In the genomic region with DNA sequence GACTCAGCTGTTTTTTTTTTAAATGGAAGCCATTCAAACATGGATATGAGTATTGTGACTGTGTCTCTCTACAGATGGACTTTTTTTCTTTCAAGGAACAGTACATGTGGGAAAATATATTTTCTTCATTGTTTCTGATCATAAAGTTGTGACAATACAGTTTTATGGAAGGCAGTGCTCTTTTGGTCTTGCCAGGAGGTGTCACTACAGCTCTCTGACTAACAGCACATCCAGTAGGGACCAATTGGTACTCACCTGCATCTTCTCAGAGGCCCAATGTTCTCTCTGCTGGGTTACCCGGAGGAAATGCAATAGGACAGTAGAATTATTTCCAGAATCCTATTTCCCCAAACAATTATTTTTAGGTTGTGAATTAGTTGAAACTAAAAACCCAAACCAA, we compare ENCODE assay signal across 20 mouse cellular contexts. TPM values are rescaled to one million over a fixed set of nuclear protein-coding genes. Genes with fewer than 3 reads are reported as not detected.
DNase-seq lines count a peak whose midpoint lies in the region; ATAC-seq and TF ChIP-seq lines count a peak whose summit lies in the region.
"Had no signal": no experiment of that assay in that cellular context is flagged by ENCODE, and none has a peak within 500 bp of the region (broad histone marks: within the 10 kb centered on the region; RNA-seq: fewer than 3 reads in every experiment).

No protein-coding gene starts in this region.

- H3K9ac ChIP-seq in forebrain, postnatal 0 days: no peak overlapping the region
- H3K9ac ChIP-seq in forebrain, embryonic 15.5 days (replicated peaks): no peak overlapping the region
- H3K9ac ChIP-seq in stomach, postnatal 0 days (ENCODE audit: low read length): no peak overlapping the region
- H3K9ac ChIP-seq: embryonic facial prominence, embryonic 15.5 days; hindbrain, embryonic 12.5 days; kidney, embryonic 15.5 days had no signal

- ATAC-seq in forebrain, postnatal 0 days: no peak
- ATAC-seq in forebrain, embryonic 15.5 days (replicated peaks): no peak
- no peak for ATAC-seq in stomach, postnatal 0 days (ENCODE audit: low FRiP score, low TSS enrichment)

- H3K27ac ChIP-seq in forebrain, postnatal 0 days (ENCODE audit: low read depth, low read length): no peak overlapping the region
- no peak overlapping the region for H3K27ac ChIP-seq in forebrain, embryonic 15.5 days (replicated peaks)
- H3K27ac ChIP-seq in stomach, postnatal 0 days (replicated peaks): no peak overlapping the region
- H3K27ac ChIP-seq: embryonic facial prominence, embryonic 15.5 days; hindbrain, embryonic 12.5 days; kidney, embryonic 15.5 days had no signal

- no peak overlapping the region for H3K4me2 ChIP-seq in forebrain, postnatal 0 days (ENCODE audit: low read depth)
- no peak overlapping the region for H3K4me2 ChIP-seq in forebrain, embryonic 15.5 days (replicated peaks)
- H3K4me2 ChIP-seq in stomach, postnatal 0 days (replicated peaks; ENCODE audit: low read depth): no peak overlapping the region
- H3K4me2 ChIP-seq: embryonic facial prominence, embryonic 15.5 days; hindbrain, embryonic 12.5 days; kidney, embryonic 15.5 days had no signal

- H3K36me3 ChIP-seq in forebrain, postnatal 0 days (ENCODE audit: insufficient read depth): no peaks in the 10 kb centered on the region
- H3K36me3 ChIP-seq in forebrain, embryonic 15.5 days: no peaks in the 10 kb centered on the region
- H3K36me3 ChIP-seq in stomach, postnatal 0 days (ENCODE audit: control insufficient read depth, insufficient read depth, low read length): no peaks in the 10 kb centered on the region
- H3K36me3 ChIP-seq: embryonic facial prominence, embryonic 15.5 days; hindbrain, embryonic 12.5 days; kidney, embryonic 15.5 days had no signal

- DNase-seq in forebrain, postnatal 0 days: no peak
- DNase-seq in kidney, postnatal 10 days: peak; percentile 9
- no peak for DNase-seq in kidney, adult 9 months
- peak; percentile 16 for DNase-seq in retina, embryonic 14.5 days (ENCODE audit: low spot score)
- DNase-seq in retina, postnatal 1 day: no peak
- DNase-seq in stomach, postnatal 0 days (ENCODE audit: low spot score): no peak
- DNase-seq in MN1 (ENCODE audit: low spot score): no peak
- DNase-seq: adrenal gland, adult 8-10 months; cerebellum, adult 18-20 months; embryo, embryonic 11 days; gastrocnemius, postnatal 25 days; left cerebral cortex, postnatal 4 days; liver; thymus, postnatal 36 days had no signal

- 0 out of 2 replicates have a peak, but pooled peaks cover 16% of the 10 kb centered on the region for H3K4me1 ChIP-seq in forebrain, postnatal 0 days (ENCODE audit: insufficient read depth)
- peaks cover 21% of the 10 kb centered on the region for H3K4me1 ChIP-seq in forebrain, embryonic 15.5 days
- no peaks in the 10 kb centered on the region for H3K4me1 ChIP-seq in stomach, postnatal 0 days (replicated peaks; ENCODE audit: control insufficient read depth, insufficient read depth)
- H3K4me1 ChIP-seq: hindbrain, embryonic 12.5 days; kidney, embryonic 15.5 days had no signal

- H3K27me3 ChIP-seq in forebrain, postnatal 0 days (ENCODE audit: insufficient read depth, low read length): no peaks in the 10 kb centered on the region
- no peaks in the 10 kb centered on the region for H3K27me3 ChIP-seq in forebrain, embryonic 15.5 days
- no peaks in the 10 kb centered on the region for H3K27me3 ChIP-seq in stomach, postnatal 0 days (ENCODE audit: control insufficient read depth, insufficient read depth, low read length)
- H3K27me3 ChIP-seq: embryonic facial prominence, embryonic 15.5 days; hindbrain, embryonic 12.5 days; kidney, embryonic 15.5 days had no signal

- peak; percentile 57 for TF ChIP-seq CTCF in forebrain, postnatal 0 days (IDR thresholded peaks at IDR 0.05; ENCODE audit: low read depth)
- peak; percentile 58 for TF ChIP-seq CTCF in stomach, postnatal 0 days (IDR thresholded peaks at IDR 0.05; ENCODE audit: low read depth)

- 44% methylated on average over 1 of the region's 1 CpGs for WGBS in forebrain, postnatal 0 days
- WGBS in forebrain, embryonic 15.5 days: 59% methylated on average over 1 of the region's 1 CpGs
- WGBS in stomach, postnatal 0 days: 34% methylated on average over 1 of the region's 1 CpGs

- no peaks in the 10 kb centered on the region for H3K9me3 ChIP-seq in forebrain, postnatal 0 days (ENCODE audit: low read length)
- H3K9me3 ChIP-seq in forebrain, embryonic 15.5 days: no peaks in the 10 kb centered on the region
- no peaks in the 10 kb centered on the region for H3K9me3 ChIP-seq in stomach, postnatal 0 days (ENCODE audit: control insufficient read depth, low read length)
- H3K9me3 ChIP-seq: embryonic facial prominence, embryonic 15.5 days; hindbrain, embryonic 12.5 days; kidney, embryonic 15.5 days had no signal

- TF ChIP-seq EP300 in stomach, postnatal 0 days (optimal IDR thresholded peaks at IDR 0.05): no peak

- no peak overlapping the region for H3K4me3 ChIP-seq in forebrain, postnatal 0 days (ENCODE audit: low read depth, low read length)
- H3K4me3 ChIP-seq in forebrain, embryonic 15.5 days: no peak overlapping the region
- no peak overlapping the region for H3K4me3 ChIP-seq in stomach, postnatal 0 days (ENCODE audit: low read depth, low read length)
- H3K4me3 ChIP-seq: embryonic facial prominence, embryonic 15.5 days; hindbrain, embryonic 12.5 days; kidney, embryonic 15.5 days had no signal

RNA-seq across cellular contexts. Expression of a gene that starts 9.9 kb away (rescaled TPM):
- total RNA-seq in forebrain, postnatal 0 days (2014; rRNA removed): 41.9 and 65.1 TPM in 2 replicates
- 8.4 and 22.5 TPM in 2 replicates for polyA plus RNA-seq in forebrain, postnatal 0 days (2015; fragmentation: Nextera tagmentation; extraction: Ambion mirVana)
- polyA plus RNA-seq in forebrain, embryonic 15.5 days (2015; fragmentation: Nextera tagmentation; extraction: Ambion mirVana): 28.7 and 31.0 TPM in 2 replicates
- polyA plus RNA-seq in stomach, postnatal 0 days (2015; fragmentation: Nextera tagmentation; extraction: Ambion mirVana): 2.1 and 2.2 TPM in 2 replicates
- total RNA-seq: megakaryocyte-erythroid progenitor cell, adult 5-6 weeks; monocyte, adult 5-6 weeks had no signal

Comparison
In these comparisons a context has a peak if more than half of its experiments do, and no peak if none do; other contexts are left out.
1. DNase-seq: peak in kidney, postnatal 10 days (single experiment) and retina, embryonic 14.5 days (single experiment); none in forebrain, postnatal 0 days (single experiment), kidney, adult 9 months (single experiment), retina, postnatal 1 day (single experiment), stomach, postnatal 0 days (single experiment) and MN1 (single experiment).